Mouse (Mus musculus): Measurements from ENCODE around the gene Tead2. TPM values are rescaled to one million over a fixed set of nuclear protein-coding genes. Genes with fewer than 3 reads are reported as not detected.

Gene Tead2
- total RNA-seq (2023) = not detected

DNA sequence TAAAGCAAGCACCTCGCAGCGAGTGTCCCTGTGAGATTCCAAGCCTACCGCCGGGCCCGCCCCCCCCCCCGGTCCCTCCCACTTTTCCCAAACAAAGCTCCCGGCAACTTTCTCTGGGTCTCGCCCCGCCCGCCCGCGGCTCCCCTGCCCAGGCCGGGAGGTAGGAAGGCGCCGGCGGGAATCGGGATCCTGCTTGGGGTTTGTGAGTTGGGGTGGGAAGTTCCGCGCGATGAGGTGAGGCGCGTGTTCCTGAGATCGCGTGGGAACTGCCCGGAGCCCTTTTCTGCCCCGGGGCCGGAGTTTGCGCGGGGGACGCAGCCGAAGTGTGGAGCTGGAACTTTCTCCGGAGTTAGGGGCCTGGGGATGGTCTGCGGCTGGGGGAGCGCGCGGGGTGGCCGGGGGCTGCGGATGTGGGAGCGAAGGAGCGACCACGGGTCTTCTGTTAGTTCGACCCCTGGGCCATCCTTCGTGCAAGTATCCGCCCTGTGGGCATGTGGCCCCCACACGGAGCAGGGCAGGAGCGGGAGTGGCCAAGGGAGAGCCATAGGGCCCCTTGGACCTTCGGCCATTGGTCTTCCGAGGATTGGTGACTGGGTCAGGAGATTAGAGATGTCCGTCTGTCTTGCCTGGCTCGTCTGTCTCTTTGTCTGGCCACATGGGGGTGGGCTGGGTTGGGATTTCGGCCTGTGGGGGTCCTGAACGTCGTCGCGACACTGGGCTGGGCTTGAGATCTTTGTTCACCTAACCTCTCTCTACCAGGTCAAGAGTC lies at the start of gene Tead2:
TSS of gene Tead2 (plus strand) at position 81 of the 769 bp plus-strand sequence.

DNA sequence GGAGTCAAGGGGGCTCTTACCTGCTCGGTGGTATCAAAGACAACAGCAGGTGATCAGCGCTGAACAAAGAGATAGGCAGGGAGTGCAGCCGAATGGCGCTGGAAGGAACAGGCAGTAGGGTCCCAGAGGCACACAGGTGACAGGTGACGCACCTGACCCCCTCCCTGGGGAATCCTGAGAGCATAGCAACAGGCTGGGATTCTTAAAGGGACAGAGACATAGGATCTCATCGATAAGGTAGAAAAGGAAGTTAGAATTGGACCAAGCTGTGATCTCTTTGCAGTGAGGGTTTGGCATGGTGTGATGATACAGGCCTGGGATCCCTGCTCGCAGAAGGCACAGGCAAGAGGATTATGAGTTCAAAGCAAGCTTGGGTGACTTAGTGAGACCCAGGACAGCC lies 36.1 kb upstream of the Tead2 start, which contains the start of gene Gfy:
TSS of gene Gfy (minus strand) at position 101 of the 400 bp plus-strand sequence.

DNA sequence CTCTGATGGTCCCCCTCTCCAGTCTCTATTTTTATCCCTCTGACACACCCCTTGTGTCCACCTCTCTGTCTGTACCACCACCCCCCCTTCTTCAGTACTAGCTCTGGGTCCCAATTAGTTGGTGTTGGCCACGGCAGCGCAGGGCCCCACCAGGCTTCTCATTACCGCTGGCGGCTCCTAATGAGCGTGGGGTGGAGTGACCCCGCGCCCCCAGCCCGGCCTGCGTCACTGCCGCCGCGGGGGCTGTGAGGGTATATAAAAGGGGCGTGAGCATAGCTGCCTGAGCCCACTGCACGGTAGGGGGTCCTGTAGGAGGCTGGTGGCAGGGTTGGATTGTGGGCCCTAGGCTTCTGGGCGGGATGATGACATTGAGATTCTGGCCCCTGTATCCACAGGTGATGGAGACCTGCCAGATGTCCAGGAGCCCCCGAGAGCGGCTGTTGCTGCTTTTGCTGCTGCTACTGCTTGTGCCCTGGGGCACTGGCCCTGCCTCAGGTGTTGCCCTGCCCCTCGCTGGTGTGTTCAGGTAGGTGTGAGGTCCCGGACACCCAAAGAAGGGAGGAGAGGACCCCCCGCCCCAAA lies 34.6 kb upstream of the Tead2 start, which contains the start of gene Pth2:
TSS of gene Pth2 (plus strand) at position 100 of the 582 bp plus-strand sequence.

DNA sequence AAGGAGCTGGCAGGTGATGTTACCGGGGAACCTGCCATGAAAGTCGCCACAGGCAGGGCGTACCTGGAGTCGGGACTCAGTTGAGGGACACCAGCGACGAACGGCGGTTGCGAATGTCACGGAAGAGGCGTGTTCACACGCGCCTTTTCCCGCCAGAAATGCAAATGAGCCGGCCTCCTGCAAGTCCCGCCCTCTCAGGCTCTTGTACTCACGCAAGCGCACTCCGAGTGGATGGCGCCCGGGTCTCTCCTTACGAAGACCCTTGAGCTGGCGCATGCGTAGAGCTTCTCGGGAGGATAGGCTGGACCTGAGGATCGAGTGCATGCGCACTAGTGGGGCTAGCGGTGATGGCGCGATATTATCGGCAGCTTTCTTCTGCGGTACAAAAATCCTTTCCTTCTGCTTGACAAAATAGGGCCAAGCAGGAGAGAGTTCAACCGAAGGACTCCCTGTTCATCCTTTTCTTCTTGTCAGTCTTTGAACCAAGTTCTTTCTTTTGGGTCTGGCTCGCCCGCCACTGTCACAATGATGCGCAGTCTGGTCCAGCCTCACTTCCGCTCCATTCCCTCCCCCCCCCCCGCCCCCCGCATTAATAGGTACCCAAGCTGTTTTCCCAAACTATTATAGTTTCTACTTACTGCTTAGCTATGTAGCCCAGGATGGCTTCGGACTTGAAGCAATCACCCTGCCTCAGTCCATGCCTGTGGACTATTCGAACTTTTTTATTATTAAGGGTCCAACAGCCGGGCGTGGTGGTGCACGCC lies 11.0 kb upstream of the Tead2 start, which contains the start of gene Ccdc155:
TSS of gene Ccdc155 (minus strand) at position 513 of the 764 bp plus-strand sequence.

DNA sequence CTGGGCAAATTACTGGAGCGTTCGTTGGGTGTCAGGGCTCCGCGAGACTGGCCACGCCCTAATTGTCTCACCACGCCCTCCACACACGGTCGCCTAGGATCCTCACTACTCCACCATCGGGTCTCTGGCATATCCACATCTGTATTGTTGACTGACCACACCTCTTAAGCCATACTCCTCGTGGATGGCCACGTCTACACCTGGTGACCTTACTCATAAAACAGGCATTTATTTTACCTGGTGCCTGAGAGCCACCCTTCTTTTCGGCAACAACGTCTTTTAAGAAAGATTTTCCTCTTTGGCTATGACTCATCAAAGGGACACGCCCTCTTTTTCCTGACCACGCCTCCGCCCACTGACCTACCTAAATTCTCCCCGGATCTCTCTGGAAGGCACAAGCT lies 3.7 kb upstream of the Tead2 start, which contains the start of gene Dkkl1:
TSS of gene Dkkl1 (minus strand) at position 297 of the 401 bp plus-strand sequence.

DNA sequence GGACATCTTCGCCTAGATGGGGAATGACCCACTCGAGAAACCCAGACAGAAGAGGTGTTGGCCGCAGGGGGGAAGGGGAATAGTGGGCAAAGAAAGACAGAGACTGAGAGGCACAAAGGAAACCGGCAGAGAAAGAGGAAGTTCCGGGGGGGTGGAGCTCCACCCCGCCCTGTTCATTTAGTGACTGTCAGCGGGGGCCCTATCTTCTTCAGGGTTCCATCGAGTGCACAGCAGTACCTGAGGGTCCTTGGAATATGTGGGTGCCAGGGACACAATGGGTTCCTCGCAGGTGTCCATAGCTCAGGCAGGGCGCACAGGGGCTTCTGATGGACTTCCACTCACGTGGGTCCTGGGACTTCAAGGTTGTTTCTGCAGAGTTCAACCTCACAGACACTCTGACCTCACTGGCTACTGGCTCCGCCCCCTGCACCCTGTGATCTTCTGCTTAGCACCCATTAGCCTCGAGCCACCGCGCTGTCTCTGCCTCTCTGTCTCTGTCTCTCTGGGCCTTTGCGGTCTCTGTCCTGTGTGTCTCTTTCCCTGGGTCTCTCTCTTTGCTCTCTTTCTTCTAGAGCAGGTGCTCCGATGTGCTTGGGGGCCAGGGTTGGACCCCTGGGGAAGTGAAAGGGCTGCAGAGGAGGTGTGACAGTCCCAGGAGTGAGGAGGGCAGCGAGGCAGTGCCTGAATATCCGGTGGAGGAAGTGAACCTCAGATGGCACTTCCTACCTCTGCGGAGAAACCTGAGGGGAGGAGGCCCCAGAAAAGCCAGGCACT lies 23.4 kb downstream of the Tead2 start, which contains the start of gene Cd37:
TSS of gene Cd37 (minus strand) at position 393 of the 774 bp plus-strand sequence.

DNA sequence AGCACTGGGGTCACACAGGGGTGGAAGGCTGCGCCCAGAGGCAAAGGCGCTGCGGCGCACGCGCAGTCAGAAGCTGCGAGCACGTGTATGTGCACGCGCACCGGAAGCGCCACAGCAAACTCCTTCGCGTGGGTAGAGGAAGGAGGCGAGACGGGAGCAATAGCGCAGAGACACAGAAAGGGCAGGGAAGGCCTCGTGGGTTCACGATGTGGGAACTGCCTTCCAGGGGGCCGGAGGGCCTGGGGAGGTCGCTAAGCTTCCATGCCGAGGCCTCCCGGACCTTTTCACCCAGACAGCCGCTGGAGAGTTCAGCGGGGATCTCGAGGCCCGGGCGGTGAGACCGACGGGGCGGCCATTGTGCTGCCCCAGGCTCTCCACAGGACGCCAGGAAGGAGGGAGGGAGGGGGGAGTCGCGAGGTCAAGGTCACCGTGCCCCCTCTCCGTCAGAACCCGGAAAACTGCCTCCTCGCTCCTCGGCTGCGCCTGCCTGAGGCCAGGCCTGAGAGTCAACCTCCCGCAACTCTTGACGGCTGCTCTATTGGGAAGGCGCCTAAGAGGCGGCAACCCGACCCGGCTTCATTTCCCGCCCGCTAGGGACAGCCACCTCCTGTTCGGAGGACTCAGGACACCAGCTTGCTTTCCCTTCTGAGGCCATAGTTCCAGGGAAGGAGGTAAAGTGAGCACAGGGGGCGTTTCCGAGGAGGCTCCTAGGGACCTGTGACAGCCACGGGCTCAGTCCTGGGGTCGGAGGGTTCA lies 25.3 kb downstream of the Tead2 start, which contains the start of gene Slc6a16:
TSS of gene Slc6a16 (plus strand) at position 453 of the 756 bp plus-strand sequence.

DNA sequence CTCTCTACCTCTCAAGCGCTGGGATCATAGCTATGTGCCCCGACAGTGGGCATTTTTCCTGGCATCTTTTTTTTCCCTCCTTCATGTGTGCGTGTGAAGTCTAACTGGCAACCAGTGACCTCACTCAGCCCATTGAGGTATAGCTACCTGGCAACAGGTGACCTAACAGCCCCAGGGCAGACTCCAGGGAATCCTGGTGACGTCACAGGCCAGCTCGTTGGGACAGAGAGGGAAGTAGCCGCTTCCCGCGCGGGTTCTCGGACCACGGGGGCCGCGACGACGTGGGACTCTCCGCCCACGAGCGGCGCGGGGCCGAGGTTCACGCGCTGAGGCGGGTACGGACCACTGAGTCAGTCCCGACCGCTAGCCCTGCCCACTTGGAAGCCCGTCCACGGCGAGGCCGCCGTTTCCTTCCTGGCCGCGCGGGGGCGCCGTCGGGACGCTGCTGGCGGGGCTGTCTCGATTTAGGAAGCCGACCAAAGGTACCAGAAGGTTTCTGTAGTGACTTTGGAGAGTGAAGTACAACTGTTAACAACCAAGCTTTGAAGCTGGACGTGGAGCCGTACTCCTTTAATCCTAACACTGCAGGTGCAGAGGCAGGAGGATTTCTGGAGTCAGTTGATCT lies 61.7 kb downstream of the Tead2 start, which contains the start of gene Slc6a21:
TSS of gene Slc6a21 (plus strand) at position 378 of the 625 bp plus-strand sequence.

Other genes with a start within 250 kb of the Tead2 start
- gene Cpt1c, start 240.9 kb upstream of the Tead2 start, total RNA-seq (2023) = under 1 TPM; 0.33 to 0.53 TPM
- gene Prmt1, start 229.2 kb upstream of the Tead2 start, total RNA-seq (2023) = 10 to 100 TPM; 79.2 to 80.4 TPM
- gene Irf3, start 218.1 kb upstream of the Tead2 start, total RNA-seq (2023) = 10 to 100 TPM; 55.8 to 60.1 TPM
- 10 to 100 TPM in 1 of 2 experiments, 1 to 10 TPM in 1; 9.3 to 14.3 TPM for gene Bcl2l12, start 217.0 kb upstream of the Tead2 start, total RNA-seq (2023)
- gene Scaf1, start 199.4 kb upstream of the Tead2 start, total RNA-seq (2023) = 10 to 100 TPM; 57.7 to 58.5 TPM
- gene Rras, start 197.8 kb upstream of the Tead2 start, total RNA-seq (2023) = 10 to 100 TPM; 13.6 to 16.8 TPM
- gene Prr12, start 162.9 kb upstream of the Tead2 start, total RNA-seq (2023) = 10 to 100 TPM; 22.7 to 23.8 TPM
- 10 to 100 TPM; 31.4 to 34.3 TPM for gene Nosip, start 153.3 kb upstream of the Tead2 start, total RNA-seq (2023)
- gene Prrg2, start 153.1 kb upstream of the Tead2 start, total RNA-seq (2023) = 10 to 100 TPM; 14.5 to 15.6 TPM
- gene Rcn3, start 123.5 kb upstream of the Tead2 start, total RNA-seq (2023) = 1 to 10 TPM in 1 of 2 experiments, under 1 TPM in 1; 0.79 to 2.8 TPM
- gene Fcgrt, start 111.9 kb upstream of the Tead2 start, total RNA-seq (2023) = 10 to 100 TPM; 15.6 to 23.0 TPM
- 1,000 to 10,000 TPM in 1 of 2 experiments, 100 to 1,000 TPM in 1; 885 to 1,040 TPM for gene Rps11, start 91.3 kb upstream of the Tead2 start, total RNA-seq (2023)
- 1,000 to 10,000 TPM; 1,010 to 1,095 TPM for gene Rpl13a, start 87.0 kb upstream of the Tead2 start, total RNA-seq (2023)
- gene Gm45713, start 79.5 kb upstream of the Tead2 start, total RNA-seq (2023) = not detected
- 10 to 100 TPM; 23.6 to 24.1 TPM for gene Flt3l, start 79.3 kb upstream of the Tead2 start, total RNA-seq (2023)
- 10 to 100 TPM; 40.2 to 48.4 TPM for gene Pih1d1, start 61.5 kb upstream of the Tead2 start, total RNA-seq (2023)
- 100 to 1,000 TPM in 1 of 2 experiments, 10 to 100 TPM in 1; 79.9 to 118 TPM for gene Aldh16a1, start 61.2 kb upstream of the Tead2 start, total RNA-seq (2023)
- gene Slc17a7, start 51.8 kb upstream of the Tead2 start, total RNA-seq (2023) = not detected
- not detected for gene Gfy, start 36.2 kb upstream of the Tead2 start, total RNA-seq (2023)
- not detected for gene Pth2, start 34.8 kb upstream of the Tead2 start, total RNA-seq (2023)
- under 1 TPM in 1 of 2 experiments, not detected in 1; 0.20 TPM for gene Ccdc155, start 10.9 kb upstream of the Tead2 start, total RNA-seq (2023)
- gene Dkkl1, start 3.6 kb upstream of the Tead2 start, total RNA-seq (2023) = under 1 TPM; 0.58 to 0.95 TPM
- gene Cd37, start 23.4 kb downstream of the Tead2 start, total RNA-seq (2023) = 100 to 1,000 TPM; 351 to 377 TPM
- under 1 TPM; 0.31 to 0.78 TPM for gene Slc6a16, start 25.3 kb downstream of the Tead2 start, total RNA-seq (2023)
- under 1 TPM in 1 of 2 experiments, not detected in 1; 0.33 TPM for gene Slc6a21, start 61.8 kb downstream of the Tead2 start, total RNA-seq (2023)
- 1 to 10 TPM; 3.5 to 4.6 TPM for gene Trpm4, start 118.0 kb downstream of the Tead2 start, total RNA-seq (2023)
- gene Hrc, start 119.5 kb downstream of the Tead2 start, total RNA-seq (2023) = not detected
- gene Ppfia3, start 151.3 kb downstream of the Tead2 start, total RNA-seq (2023) = not detected
- gene Lin7b, start 154.8 kb downstream of the Tead2 start, total RNA-seq (2023) = not detected
- 100 to 1,000 TPM; 286 to 302 TPM for gene Snrnp70, start 180.0 kb downstream of the Tead2 start, total RNA-seq (2023)
- gene Kcna7, start 189.9 kb downstream of the Tead2 start, total RNA-seq (2023) = not detected
- not detected for gene Ntf5, start 197.9 kb downstream of the Tead2 start, total RNA-seq (2023)
- not detected for gene Lhb, start 205.1 kb downstream of the Tead2 start, total RNA-seq (2023)
- gene Gys1, start 219.1 kb downstream of the Tead2 start, total RNA-seq (2023) = 10 to 100 TPM; 49.3 to 67.0 TPM
- gene Ruvbl2, start 222.3 kb downstream of the Tead2 start, total RNA-seq (2023) = 10 to 100 TPM; 31.3 to 32.1 TPM
- gene Ftl1, start 244.1 kb downstream of the Tead2 start, total RNA-seq (2023) = 1,000 to 10,000 TPM; 1,155 to 1,244 TPM

All from neutrophil, adult 59 days (primary cell).